In the genomic region with DNA sequence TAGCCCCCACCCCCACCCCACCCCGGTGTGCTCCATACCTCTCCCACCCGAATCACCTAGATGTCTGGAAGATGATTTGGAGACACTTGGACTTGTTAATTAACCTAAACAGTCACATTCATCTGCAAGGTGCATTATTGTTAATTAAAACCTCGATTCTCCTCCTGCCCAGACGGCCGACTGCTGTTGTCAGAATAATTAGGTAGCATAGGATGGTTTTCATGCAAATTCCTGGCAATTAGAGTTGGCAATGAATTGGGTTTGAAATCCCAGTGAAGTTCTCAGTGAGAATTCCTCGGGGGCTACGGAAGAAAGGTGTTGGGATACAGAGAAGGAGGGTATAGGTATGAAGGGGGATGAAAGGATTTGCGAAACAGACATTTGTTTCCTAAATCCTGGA, we compare ENCODE assay signal across 27 mouse cellular contexts. TPM values are rescaled to one million over a fixed set of nuclear protein-coding genes. Genes with fewer than 3 reads are reported as not detected.
DNase-seq lines count a peak whose midpoint lies in the region; ATAC-seq lines count a peak whose summit lies in the region.
"Had no signal": no experiment of that assay in that cellular context is flagged by ENCODE, and none has a peak within 500 bp of the region (broad histone marks: within the 10 kb centered on the region; RNA-seq: fewer than 3 reads in every experiment).

No protein-coding gene starts in this region.

- peak overlapping the region; percentile 78 for H3K4me2 ChIP-seq in liver, embryonic 13.5 days
- no peak overlapping the region; the same call in 1 of the 2 replicates for H3K4me2 ChIP-seq in liver, embryonic 11.5 days
- peak overlapping the region; percentile 72 for H3K4me2 ChIP-seq in liver, embryonic 15.5 days
- H3K4me2 ChIP-seq: embryonic facial prominence, embryonic 13.5 days; heart, embryonic 15.5 days; hindbrain, embryonic 13.5 days had no signal

- H3K9ac ChIP-seq in liver, embryonic 13.5 days = peak overlapping the region; percentile 89
- no peak overlapping the region for H3K9ac ChIP-seq in liver, embryonic 11.5 days (ENCODE audit: low read depth, low read length)
- H3K9ac ChIP-seq in liver, embryonic 15.5 days = peak overlapping the region; percentile 29; the same call in 1 of the 2 replicates
- H3K9ac ChIP-seq: embryonic facial prominence, embryonic 13.5 days; heart, embryonic 15.5 days; hindbrain, embryonic 13.5 days had no signal

- no peaks in the 10 kb centered on the region for H3K9me3 ChIP-seq in erythroblast, embryonic 14.5 days (ENCODE audit: control insufficient read depth, low read length)
- no peaks in the 10 kb centered on the region for H3K9me3 ChIP-seq in liver, embryonic 13.5 days (replicated peaks)
- H3K9me3 ChIP-seq in liver, embryonic 11.5 days (ENCODE audit: control insufficient read depth, low read length) = no peaks in the 10 kb centered on the region
- no peaks in the 10 kb centered on the region for H3K9me3 ChIP-seq in liver, embryonic 15.5 days (replicated peaks)
- no peaks in the 10 kb centered on the region for H3K9me3 ChIP-seq in heart, embryonic 10.5 days
- H3K9me3 ChIP-seq: embryonic facial prominence, embryonic 13.5 days; heart, embryonic 15.5 days; hindbrain, embryonic 13.5 days had no signal

- H3K4me3 ChIP-seq in erythroblast, embryonic 14.5 days (replicated peaks) = peak overlapping the region; percentile 74
- H3K4me3 ChIP-seq in liver, embryonic 13.5 days (replicated peaks) = peak overlapping the region; percentile 78
- no peak overlapping the region for H3K4me3 ChIP-seq in liver, embryonic 11.5 days (ENCODE audit: low read depth, low read length)
- H3K4me3 ChIP-seq in liver, embryonic 15.5 days (replicated peaks) = peak overlapping the region; percentile 71
- no peak overlapping the region for H3K4me3 ChIP-seq in heart, embryonic 10.5 days
- H3K4me3 ChIP-seq: embryonic facial prominence, embryonic 13.5 days; heart, embryonic 15.5 days; hindbrain, embryonic 13.5 days had no signal

- H3K36me3 ChIP-seq in erythroblast, embryonic 14.5 days (ENCODE audit: control insufficient read depth) = peaks cover 76% of the 10 kb centered on the region
- H3K36me3 ChIP-seq in liver, embryonic 13.5 days = no peaks in the 10 kb centered on the region
- no peaks in the 10 kb centered on the region for H3K36me3 ChIP-seq in liver, embryonic 11.5 days (ENCODE audit: control insufficient read depth, insufficient read depth, low read length)
- no peaks in the 10 kb centered on the region; the same call in 1 of the 2 replicates for H3K36me3 ChIP-seq in liver, embryonic 15.5 days (replicated peaks)
- H3K36me3 ChIP-seq in heart, embryonic 10.5 days = no peaks in the 10 kb centered on the region
- H3K36me3 ChIP-seq: embryonic facial prominence, embryonic 13.5 days; G1E; heart, embryonic 15.5 days; hindbrain, embryonic 13.5 days had no signal

- peak overlapping the region; percentile 98 for H3K27ac ChIP-seq in liver, embryonic 13.5 days
- H3K27ac ChIP-seq in liver, embryonic 11.5 days (ENCODE audit: low read depth, low read length) = no peak overlapping the region
- H3K27ac ChIP-seq in liver, embryonic 15.5 days (replicated peaks) = peak overlapping the region; percentile 87
- no peak overlapping the region for H3K27ac ChIP-seq in heart, embryonic 10.5 days
- H3K27ac ChIP-seq: embryonic facial prominence, embryonic 13.5 days; heart, embryonic 15.5 days; hindbrain, postnatal 0 days had no signal

- H3K27me3 ChIP-seq in erythroblast, embryonic 14.5 days (ENCODE audit: control insufficient read depth) = no peaks in the 10 kb centered on the region
- no peaks in the 10 kb centered on the region for H3K27me3 ChIP-seq in liver, embryonic 13.5 days
- H3K27me3 ChIP-seq in liver, embryonic 11.5 days (replicated peaks; ENCODE audit: control insufficient read depth, insufficient read depth, low read length) = no peaks in the 10 kb centered on the region
- H3K27me3 ChIP-seq in liver, embryonic 15.5 days = no peaks in the 10 kb centered on the region
- H3K27me3 ChIP-seq in heart, embryonic 10.5 days (ENCODE audit: insufficient read depth, poor library complexity, severe bottlenecking) = no peaks in the 10 kb centered on the region
- H3K27me3 ChIP-seq: embryonic facial prominence, embryonic 13.5 days; heart, embryonic 15.5 days; hindbrain, embryonic 13.5 days had no signal

- ATAC-seq in erythroblast, adult 5-6 weeks (replicated peaks; ENCODE audit: low FRiP score, poor library complexity, severe bottlenecking) = no peak
- ATAC-seq in liver, embryonic 13.5 days (ENCODE audit: low read depth) = no peak
- no peak for ATAC-seq in liver, embryonic 11.5 days (replicated peaks; ENCODE audit: low FRiP score)
- no peak for ATAC-seq in liver, embryonic 15.5 days (ENCODE audit: insufficient read depth)
- ATAC-seq: CD4-positive, CD25-positive, alpha-beta regulatory T cell, adult 4 months; hindbrain, postnatal 0 days had no signal

- peaks cover 92% of the 10 kb centered on the region for H3K4me1 ChIP-seq in erythroblast, embryonic 14.5 days (ENCODE audit: control insufficient read depth)
- peaks cover 81% of the 10 kb centered on the region for H3K4me1 ChIP-seq in liver, embryonic 13.5 days (replicated peaks)
- H3K4me1 ChIP-seq in liver, embryonic 11.5 days (replicated peaks; ENCODE audit: control insufficient read depth, insufficient read depth, low read length) = peaks cover 21% of the 10 kb centered on the region
- H3K4me1 ChIP-seq in liver, embryonic 15.5 days (replicated peaks) = peaks cover 74% of the 10 kb centered on the region
- peaks cover 25% of the 10 kb centered on the region for H3K4me1 ChIP-seq in heart, embryonic 10.5 days

- WGBS in liver, embryonic 13.5 days (ENCODE audit: insufficient replicate concordance) = 75% methylated on average over 8 of the region's 8 CpGs
- WGBS in liver, embryonic 11.5 days = 77% methylated on average over 8 of the region's 8 CpGs
- 80% methylated on average over 8 of the region's 8 CpGs for WGBS in liver, embryonic 15.5 days (ENCODE audit: insufficient replicate concordance)
- 69% methylated on average over 8 of the region's 8 CpGs for WGBS in heart, embryonic 10.5 days

- DNase-seq in liver, embryonic 13.5 days = no peak
- no peak for DNase-seq in liver, embryonic 11.5 days (ENCODE audit: low spot score)
- DNase-seq in heart, embryonic 10.5 days (ENCODE audit: low spot score) = no peak
- DNase-seq in gastrocnemius, postnatal 4 days (ENCODE audit: low spot score in 2 of 2) = no peak
- DNase-seq: adrenal gland, adult 8-10 months; adrenal gland, postnatal 36 days; B cell, adult 2 months; cerebellum, adult 11-12 months; cerebellum, adult 9-10 months; cerebellum, postnatal 25 days; gastrocnemius, postnatal 36 days; heart, adult 18-20 months; heart, postnatal 14 days had no signal

RNA-seq across cellular contexts. Expression of a gene that starts 5.1 kb away (rescaled TPM):
- 1.0 and 1.7 TPM in 2 replicates for polyA plus RNA-seq in erythroblast, embryonic 14.5 days (2012)
- total RNA-seq in erythroblast, adult 5-6 weeks (2015; ENCODE audit: low replicate concordance) = 67.1 and 89.7 TPM in 2 replicates
- total RNA-seq in erythroblast, adult 5-6 weeks (2017; ENCODE audit: low replicate concordance) = 43.2 and 60.3 TPM in 2 replicates
- polyA plus RNA-seq in liver, embryonic 13.5 days (2015; fragmentation: Nextera tagmentation; extraction: Ambion mirVana) = 61.5 and 68.9 TPM in 2 replicates
- polyA plus RNA-seq in liver, embryonic 11.5 days (2014; fragmentation: Nextera tagmentation; extraction: Ambion mirVana) = 15.0 and 16.5 TPM in 2 replicates
- 74.7 and 83.3 TPM in 2 replicates for polyA plus RNA-seq in liver, embryonic 15.5 days (2015; fragmentation: Nextera tagmentation; extraction: Ambion mirVana)
- polyA plus RNA-seq in heart, embryonic 10.5 days (2016; fragmentation: Nextera tagmentation; extraction: Ambion mirVana) = 1.8 and 1.9 TPM in 2 replicates
- 10 to 100 TPM; 10.8 to 15.1 TPM for total RNA-seq in gastrocnemius, postnatal 4 days (2021)
- total RNA-seq: G1E; hematopoietic stem cell, adult 5-6 weeks had no signal
- polyA plus RNA-seq: CD4-positive, CD25-positive, alpha-beta regulatory T cell, adult 4 months; G1E had no signal

RNA-seq across cellular contexts. Expression of a gene that starts 22.2 kb away (rescaled TPM):
- 0.06 TPM in 2 replicates for polyA plus RNA-seq in erythroblast, embryonic 14.5 days (2012)
- total RNA-seq in erythroblast, adult 5-6 weeks (2015; ENCODE audit: low replicate concordance) = 20.5 and 27.7 TPM in 2 replicates
- 45.9 and 55.4 TPM in 2 replicates for total RNA-seq in erythroblast, adult 5-6 weeks (2017; ENCODE audit: low replicate concordance)
- polyA plus RNA-seq in liver, embryonic 13.5 days (2015; fragmentation: Nextera tagmentation; extraction: Ambion mirVana) = 4.3 and 5.1 TPM in 2 replicates
- 1.1 and 3.2 TPM in 2 replicates for polyA plus RNA-seq in liver, embryonic 11.5 days (2014; fragmentation: Nextera tagmentation; extraction: Ambion mirVana)
- 3.3 and 4.2 TPM in 2 replicates for polyA plus RNA-seq in liver, embryonic 15.5 days (2015; fragmentation: Nextera tagmentation; extraction: Ambion mirVana)
- 1.3 and 1.5 TPM in 2 replicates for polyA plus RNA-seq in heart, embryonic 10.5 days (2016; fragmentation: Nextera tagmentation; extraction: Ambion mirVana)
- 1 to 10 TPM in 1 of 2 experiments, under 1 TPM in 1; 0.71 to 2.9 TPM for total RNA-seq in gastrocnemius, postnatal 4 days (2021)
- polyA plus RNA-seq: G1E had no signal

RNA-seq across cellular contexts. Expression of a gene that starts 39.0 kb away (rescaled TPM):
- 0.01 and 0.05 TPM in 2 replicates for polyA plus RNA-seq in erythroblast, embryonic 14.5 days (2012)
- total RNA-seq in erythroblast, adult 5-6 weeks (2015; ENCODE audit: low replicate concordance) = 4.8 TPM in 1 of 2 replicates, not detected in the other
- total RNA-seq in erythroblast, adult 5-6 weeks (2017; ENCODE audit: low replicate concordance) = 1.4 and 5.4 TPM in 2 replicates
- 1.1 and 1.5 TPM in 2 replicates for polyA plus RNA-seq in liver, embryonic 13.5 days (2015; fragmentation: Nextera tagmentation; extraction: Ambion mirVana)
- polyA plus RNA-seq in liver, embryonic 11.5 days (2014; fragmentation: Nextera tagmentation; extraction: Ambion mirVana) = 1.1 and 1.5 TPM in 2 replicates
- 1.7 and 2.0 TPM in 2 replicates for polyA plus RNA-seq in liver, embryonic 15.5 days (2015; fragmentation: Nextera tagmentation; extraction: Ambion mirVana)
- 1.2 and 1.3 TPM in 2 replicates for polyA plus RNA-seq in heart, embryonic 10.5 days (2016; fragmentation: Nextera tagmentation; extraction: Ambion mirVana)
- 10 to 100 TPM; 28.7 to 33.7 TPM for total RNA-seq in gastrocnemius, postnatal 4 days (2021)
- polyA plus RNA-seq: CD4-positive, CD25-positive, alpha-beta regulatory T cell, adult 4 months; G1E had no signal

RNA-seq across cellular contexts. Expression of a gene that starts 50.9 kb away (rescaled TPM):
- polyA plus RNA-seq in erythroblast, embryonic 14.5 days (2012) = not detected in 2 replicates
- total RNA-seq in erythroblast, adult 5-6 weeks (2015; ENCODE audit: low replicate concordance) = not detected in 2 replicates
- not detected in 2 replicates for total RNA-seq in erythroblast, adult 5-6 weeks (2017; ENCODE audit: low replicate concordance)
- polyA plus RNA-seq in liver, embryonic 13.5 days (2015; fragmentation: Nextera tagmentation; extraction: Ambion mirVana) = not detected in 2 replicates
- not detected in 2 replicates for polyA plus RNA-seq in liver, embryonic 11.5 days (2014; fragmentation: Nextera tagmentation; extraction: Ambion mirVana)
- polyA plus RNA-seq in liver, embryonic 15.5 days (2015; fragmentation: Nextera tagmentation; extraction: Ambion mirVana) = not detected in 2 replicates
- not detected in 2 replicates for polyA plus RNA-seq in heart, embryonic 10.5 days (2016; fragmentation: Nextera tagmentation; extraction: Ambion mirVana)
- total RNA-seq in gastrocnemius, postnatal 4 days (2021) = not detected
- total RNA-seq: adrenal gland, adult 8-10 months; adrenal gland, postnatal 36 days; G1E; gastrocnemius, adult 8-10 months; gastrocnemius, postnatal 36 days; heart, adult 18-20 months; heart, postnatal 14 days; hematopoietic stem cell, adult 5-6 weeks; hindbrain, postnatal 0 days had no signal
- polyA plus RNA-seq: CD4-positive, CD25-positive, alpha-beta regulatory T cell, adult 4 months; cortical plate, adult 2 months; embryonic facial prominence, embryonic 13.5 days; G1E; heart, embryonic 11.5 days; heart, embryonic 15.5 days; hindbrain, embryonic 13.5 days; hindbrain, postnatal 0 days; intestine, embryonic 14.5 days had no signal

Comparison
In these comparisons a context has a peak if more than half of its experiments do, and no peak if none do; other contexts are left out.
1. H3K4me3 ChIP-seq: peak in erythroblast, embryonic 14.5 days (single experiment), liver, embryonic 13.5 days (single experiment) and liver, embryonic 15.5 days (single experiment); none in liver, embryonic 11.5 days (single experiment) and heart, embryonic 10.5 days (single experiment).
2. H3K27ac ChIP-seq: peak in liver, embryonic 13.5 days (single experiment) and liver, embryonic 15.5 days (single experiment); none in liver, embryonic 11.5 days (single experiment) and heart, embryonic 10.5 days (single experiment).